Mouse (Mus musculus): ENCODE results near the gene Stk16.

DNA sequence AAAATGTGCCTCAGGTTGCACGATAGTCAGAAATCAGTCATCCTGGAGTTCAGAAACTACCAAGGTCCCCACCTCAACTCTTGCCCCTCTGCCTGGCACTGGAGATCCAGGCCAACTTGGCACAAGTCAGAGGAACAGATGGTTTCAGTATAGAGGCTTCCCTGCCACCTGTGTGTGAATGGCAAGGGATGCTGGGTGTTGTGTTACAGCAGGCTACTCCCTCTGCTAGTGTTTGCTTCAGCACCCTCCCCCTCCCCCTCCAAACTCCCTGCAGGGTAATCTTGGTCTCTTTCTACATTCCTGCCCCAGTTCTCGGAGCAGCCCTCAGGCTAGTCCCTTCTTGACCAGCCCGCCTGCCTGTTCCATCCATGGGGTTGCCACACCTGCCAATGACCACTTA is 39.9 kb downstream of the Stk16 start:
- TF ChIP-seq CTCF (conservative IDR thresholded peaks at IDR 0.05 in 1 of 2, IDR thresholded peaks at IDR 0.05 in 1 of 2; ENCODE audit: low read depth in 2 of 2, low read length in 2 of 2) = no peak
- TF ChIP-seq USF1 (IDR thresholded peaks at IDR 0.05; ENCODE audit: low read depth, low read length) = no peak
- TF ChIP-seq PAX5 (IDR thresholded peaks at IDR 0.05; ENCODE audit: low read length) = no peak
- no peak for TF ChIP-seq IRF4 (IDR thresholded peaks at IDR 0.05; ENCODE audit: low read depth, low read length)
- no peak for TF ChIP-seq POLR2A (IDR thresholded peaks at IDR 0.05; ENCODE audit: low read depth, low read length)
